Mouse (Mus musculus): Measurements from ENCODE around the gene Med12l.
"Not testable (repeated sequence)": the region's sequence is repeated elsewhere in the genome, so short reads cannot be mapped to it uniquely, and the experiment has no call there.

The Med12l gene

GRCm38 (mm10) chr3:59022251-59022650, 16.6 kb downstream of the Med12l start:
- no peak for DNase-seq (ENCODE audit: extremely low read depth, low read depth)

- no peak for DNase-seq (ENCODE audit: extremely low read depth, low read depth)
Observed at GRCm38 (mm10) chr3:59022971-59023370, 17.3 kb downstream of the Med12l start.

- DNase-seq (ENCODE audit: extremely low read depth, low read depth), result no peak
Observed at GRCm38 (mm10) chr3:59024531-59025192, 19.0 kb downstream of the Med12l start.

- no peak for DNase-seq (ENCODE audit: extremely low read depth, low read depth)
Observed at GRCm38 (mm10) chr3:59025193-59025535, 19.5 kb downstream of the Med12l start.

GRCm38 (mm10) chr3:59028696-59029095, 23.1 kb downstream of the Med12l start:
- DNase-seq (ENCODE audit: extremely low read depth, low read depth), result no peak

GRCm38 (mm10) chr3:59030986-59031385, 25.4 kb downstream of the Med12l start:
- DNase-seq (ENCODE audit: extremely low read depth, low read depth), result no peak

GRCm38 (mm10) chr3:59041487-59041886, 35.9 kb downstream of the Med12l start:
- DNase-seq (ENCODE audit: extremely low read depth, low read depth), result no peak

- DNase-seq (ENCODE audit: extremely low read depth, low read depth), result peak; percentile 83
Observed at GRCm38 (mm10) chr3:59054834-59055535, 49.4 kb downstream of the Med12l start.

- peak; percentile 92 for DNase-seq (ENCODE audit: extremely low read depth, low read depth)
Observed at GRCm38 (mm10) chr3:59059022-59059541, 53.5 kb downstream of the Med12l start.

GRCm38 (mm10) chr3:59060131-59060530, 54.5 kb downstream of the Med12l start:
- DNase-seq (ENCODE audit: extremely low read depth, low read depth), result no peak

GRCm38 (mm10) chr3:59062141-59062540, 56.5 kb downstream of the Med12l start:
- DNase-seq (ENCODE audit: extremely low read depth, low read depth), result no peak

GRCm38 (mm10) chr3:59063431-59063830, 57.8 kb downstream of the Med12l start:
- no peak for DNase-seq (ENCODE audit: extremely low read depth, low read depth)

GRCm38 (mm10) chr3:59065937-59066336, 60.3 kb downstream of the Med12l start:
- DNase-seq (ENCODE audit: extremely low read depth, low read depth), result no peak

- no peak for DNase-seq (ENCODE audit: extremely low read depth, low read depth)
Observed at GRCm38 (mm10) chr3:59066558-59067294, 61.1 kb downstream of the Med12l start.

GRCm38 (mm10) chr3:59069071-59069470, 63.4 kb downstream of the Med12l start:
- not testable (repeated sequence) for DNase-seq (ENCODE audit: extremely low read depth, low read depth)

- no peak for DNase-seq (ENCODE audit: extremely low read depth, low read depth)
Observed at GRCm38 (mm10) chr3:59077278-59077677, 71.7 kb downstream of the Med12l start.

GRCm38 (mm10) chr3:59078585-59078984, 73.0 kb downstream of the Med12l start:
- no peak for DNase-seq (ENCODE audit: extremely low read depth, low read depth)

GRCm38 (mm10) chr3:59079327-59079726, 73.7 kb downstream of the Med12l start:
- peak; percentile 76 for DNase-seq (ENCODE audit: extremely low read depth, low read depth)

GRCm38 (mm10) chr3:59080293-59080916, 74.8 kb downstream of the Med12l start:
- DNase-seq (ENCODE audit: extremely low read depth, low read depth), result no peak

- no peak for DNase-seq (ENCODE audit: extremely low read depth, low read depth)
Observed at GRCm38 (mm10) chr3:59080919-59081318, 75.3 kb downstream of the Med12l start.

- DNase-seq (ENCODE audit: extremely low read depth, low read depth), result no peak
Observed at GRCm38 (mm10) chr3:59092702-59093101, 87.1 kb downstream of the Med12l start.

- no peak for DNase-seq (ENCODE audit: extremely low read depth, low read depth)
Observed at GRCm38 (mm10) chr3:59097421-59097820, 91.8 kb downstream of the Med12l start.

All from MEL-GATA-1-ER (cell line).